Mouse (Mus musculus): ENCODE measurements around the gene Ms4a3.

GRCm38 (mm10) chr19:11649564-11649963 is 8.9 kb upstream of the Ms4a3 start:
- no peak for TF ChIP-seq POLR2A (IDR thresholded peaks at IDR 0.05; ENCODE audit: borderline replicate concordance, extremely low read depth, insufficient read depth, insufficient read length, poor library complexity, severe bottlenecking)
- no peak for TF ChIP-seq CTCF (IDR thresholded peaks at IDR 0.05; ENCODE audit: borderline replicate concordance, extremely low read depth, insufficient read depth, insufficient read length)

Data from brain, embryonic 14.5 days (tissue).